Mouse (Mus musculus) heart, embryonic 14.5 days (tissue): ENCODE data around the gene Tpsab1. TPM values are rescaled to one million over a fixed set of nuclear protein-coding genes. Genes with fewer than 3 reads are reported as not detected.

Experiments
- ATAC-seq: fragments of 200-750 bp; cut with Nextera tagmentation; 2 replicates; pipeline ENCODE4 v1.8.0; 2017; ENCODE audit warnings: low read depth, moderate TSS enrichment; ENCODE audit not compliant: insufficient number of reproducible peaks, insufficient read depth, low FRiP score
- H3K27ac ChIP-seq, 2 experiments: fragments of 200-500 bp in 1 of 2; fragments of 300-500 bp in 1 of 2; sonication (generic) in 1 of 2; replicated peaks in 1 of 2; 2 replicates each; pipeline ENCODE4 v1.5.1; 2012 to 2014; ENCODE audit warnings: low read depth in 2 of 2, low read length in 2 of 2, control low read depth in 1 of 2, mild to moderate bottlenecking in 1 of 2, mixed read lengths in 1 of 2; ENCODE audit not compliant: control insufficient read depth in 1 of 2, insufficient read depth in 1 of 2
- H3K27me3 ChIP-seq: fragments of 300-500 bp; sonication (generic); 2 replicates; pipeline ENCODE4 v1.6.1; 2014; ENCODE audit warnings: mild to moderate bottlenecking, low read length, control low read depth; ENCODE audit not compliant: control insufficient read depth, insufficient read depth
- H3K36me3 ChIP-seq: fragments of 300-500 bp; sonication (generic); 2 replicates; pipeline ENCODE4 v1.6.1; 2014; ENCODE audit warnings: mild to moderate bottlenecking, control low read depth, low read length, mixed read lengths; ENCODE audit not compliant: control insufficient read depth, insufficient read depth
- H3K4me1 ChIP-seq, 2 experiments: fragments of 200-500 bp in 1 of 2; fragments of 300-500 bp in 1 of 2; sonication (generic) in 1 of 2; 2 replicates each; pipeline ENCODE4 v1.6.1; 2012 to 2014; ENCODE audit warnings: low read length in 2 of 2, control low read depth in 1 of 2, mixed read lengths in 1 of 2; ENCODE audit not compliant: control insufficient read depth in 2 of 2, insufficient read depth in 2 of 2
- H3K4me2 ChIP-seq: fragments of 300-500 bp; sonication (generic); 2 replicates; pipeline ENCODE4 v1.6.1; 2014; ENCODE audit warnings: mild to moderate bottlenecking, low read length
- H3K4me3 ChIP-seq, 2 experiments: fragments of 200-500 bp in 1 of 2; fragments of 300-500 bp in 1 of 2; sonication (generic) in 1 of 2; 2 replicates each; pipeline ENCODE4 v1.5.1; 2012 to 2014; ENCODE audit warnings: low read length in 2 of 2, mild to moderate bottlenecking in 2 of 2, control low read depth in 1 of 2, low read depth in 1 of 2, moderate library complexity in 1 of 2; ENCODE audit not compliant: control insufficient read depth in 1 of 2, insufficient read depth in 1 of 2
- H3K9ac ChIP-seq: fragments of 300-500 bp; sonication (generic); 2 replicates; pipeline ENCODE4 v1.6.1; 2014; ENCODE audit warnings: mild to moderate bottlenecking, low read length
- H3K9me3 ChIP-seq: fragments of 300-500 bp; sonication (generic); 2 replicates; pipeline ENCODE4 v1.6.1; 2016; ENCODE audit warnings: low read length, control low read depth; ENCODE audit not compliant: control insufficient read depth
- WGBS: fragments of 180-500 bp; shearing (Covaris S2); extraction: QIAGEN DNeasy Blood & Tissue Kit; methylation state at CpG from one replicate; pipeline ENCODE4 v1.1.7; 2014; 5-methylcytosine and 5-hydroxymethylcytosine counted together
- polyA plus RNA-seq: library from polyadenylated mRNA; unstranded; fragments of >200 nt; fragmentation: Nextera tagmentation; extraction: Ambion mirVana; gene quantifications from 2 replicates; pipeline ENCODE4 v1.2.1, GENCODE M21; 2014

The Tpsab1 gene
- 0.18 TPM in 1 of 2 replicates, not detected in the other for polyA plus RNA-seq

DNA sequence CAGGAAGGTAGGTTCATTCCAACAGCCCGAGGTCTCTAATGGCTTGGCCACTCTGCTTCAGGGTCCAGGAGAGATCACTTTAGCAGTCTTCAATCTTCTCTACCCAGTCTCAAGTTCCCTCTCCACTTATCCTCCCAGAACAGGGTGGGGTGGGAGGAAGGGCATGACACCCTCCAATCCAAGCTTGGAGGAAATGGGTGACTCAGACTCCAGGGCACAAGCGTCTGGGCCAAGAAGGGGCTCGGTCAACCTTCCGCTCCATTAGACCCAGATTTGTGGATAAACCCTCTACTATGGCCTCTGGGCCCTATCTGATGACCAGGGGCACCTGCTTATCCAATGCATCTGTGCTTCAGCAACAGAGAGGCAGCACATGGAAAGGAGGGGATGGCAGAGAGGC is at the start of gene Tpsab1:
Gene Tpsab1, minus strand, starts transcription at position 101 of the 400 bp plus-strand sequence.
- H3K27me3 ChIP-seq: no peaks in the 10 kb centered on the region; the same call in 1 of the 2 replicates
- no peaks in the 10 kb centered on the region for H3K9me3 ChIP-seq
- H3K4me2 ChIP-seq: no peak within 1 kb of the TSS
- ATAC-seq: no peak
- H3K36me3 ChIP-seq: no peaks in the 10 kb centered on the region
- 82% methylated on average over 4 of the region's 4 CpGs for WGBS
- H3K4me1 ChIP-seq: no peaks in the 10 kb centered on the region
- H3K27ac ChIP-seq: no peak within 1 kb of the TSS
- no peak within 1 kb of the TSS for H3K9ac ChIP-seq
- no peak within 1 kb of the TSS for H3K4me3 ChIP-seq

DNA sequence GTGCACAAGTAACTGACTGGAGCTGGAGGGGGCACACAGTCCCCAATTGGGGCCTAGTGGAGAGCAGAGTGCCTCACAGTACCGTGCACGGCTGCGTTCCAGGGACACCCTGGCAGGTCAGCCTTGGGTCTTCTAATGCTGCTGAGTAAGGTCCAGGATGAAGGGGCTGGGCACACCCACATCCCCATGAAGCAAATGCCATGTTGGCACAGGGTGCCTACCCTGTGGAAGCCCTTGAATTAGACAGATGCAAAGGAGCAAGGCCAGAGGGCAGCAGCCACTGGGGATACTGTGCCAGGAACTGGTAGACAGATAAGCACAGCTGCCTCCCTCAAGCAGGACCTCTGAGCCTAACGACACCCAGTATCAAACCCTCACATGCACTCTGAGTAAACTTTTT is 49.2 kb upstream of the Tpsab1 start:
- Histone ChIP-seq H3K9me3 (no peaks in the 10 kb centered on the region), H3K27me3 (no peaks in the 10 kb centered on the region), H3K36me3 (peaks cover 73% of the 10 kb centered on the region), H3K9ac (no peak overlapping the region), H3K4me2 (no peak overlapping the region), H3K27ac (no peak overlapping the region), H3K4me3 (no peak overlapping the region), H3K4me1 (peaks cover 7 to 11% of the 10 kb centered on the region in 2 experiments; a peak in 3 of 4 replicates)
- ATAC-seq: no peak
- 72% methylated on average over 4 of the region's 4 CpGs for WGBS

DNA sequence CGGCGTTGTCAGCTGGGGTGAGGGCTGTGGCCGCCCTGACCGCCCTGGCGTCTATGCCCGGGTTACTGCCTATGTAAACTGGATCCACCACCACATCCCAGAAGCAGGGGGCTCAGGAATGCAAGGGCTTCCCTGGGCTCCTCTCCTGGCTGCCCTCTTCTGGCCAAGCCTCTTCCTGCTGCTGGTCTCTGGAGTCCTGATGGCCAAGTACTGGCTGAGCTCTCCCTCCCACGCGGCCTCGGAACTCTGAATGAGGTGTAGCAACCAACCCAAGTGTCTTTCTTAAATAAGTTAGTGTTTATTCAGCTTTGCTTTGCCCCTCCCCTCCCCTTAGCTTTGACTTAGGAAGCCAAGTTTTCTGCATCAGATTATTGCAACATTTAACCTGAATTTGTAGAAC is 28.6 kb upstream of the Tpsab1 start:
- Histone ChIP-seq H3K4me3 (no peak overlapping the region), H3K9me3 (no peaks in the 10 kb centered on the region), H3K4me1 (no peaks in the 10 kb centered on the region), H3K4me2 (no peak overlapping the region), H3K27me3 (no peaks in the 10 kb centered on the region), H3K27ac (no peak overlapping the region), H3K9ac (no peak overlapping the region), H3K36me3 (peaks cover 41% of the 10 kb centered on the region)
- no peak for ATAC-seq
- WGBS: 38% methylated on average over 9 of the region's 9 CpGs

DNA sequence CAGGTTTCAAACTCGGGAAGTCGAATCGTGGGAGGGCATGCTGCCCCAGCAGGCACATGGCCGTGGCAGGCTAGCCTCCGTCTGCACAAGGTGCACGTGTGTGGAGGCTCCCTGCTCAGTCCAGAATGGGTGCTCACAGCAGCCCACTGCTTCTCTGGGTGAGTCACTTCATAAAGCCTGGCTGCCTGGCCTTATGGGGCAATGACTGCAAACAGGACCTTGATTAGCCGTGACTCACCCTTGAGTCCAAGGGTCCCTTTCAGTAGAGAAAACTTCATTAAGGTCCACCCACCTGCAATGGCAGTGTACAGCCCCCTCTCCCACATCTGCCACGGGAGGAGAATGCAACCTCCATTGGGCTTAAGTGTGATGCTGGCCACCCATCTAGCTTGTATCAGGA is 27.1 kb upstream of the Tpsab1 start:
- Histone ChIP-seq H3K4me3 (no peak overlapping the region), H3K36me3 (peaks cover 29% of the 10 kb centered on the region), H3K27ac (no peak overlapping the region), H3K9ac (no peak overlapping the region), H3K27me3 (no peaks in the 10 kb centered on the region), H3K4me1 (no peaks in the 10 kb centered on the region), H3K4me2 (no peak overlapping the region), H3K9me3 (no peaks in the 10 kb centered on the region)
- WGBS: 65% methylated on average over 8 of the region's 8 CpGs
- ATAC-seq: no peak

DNA sequence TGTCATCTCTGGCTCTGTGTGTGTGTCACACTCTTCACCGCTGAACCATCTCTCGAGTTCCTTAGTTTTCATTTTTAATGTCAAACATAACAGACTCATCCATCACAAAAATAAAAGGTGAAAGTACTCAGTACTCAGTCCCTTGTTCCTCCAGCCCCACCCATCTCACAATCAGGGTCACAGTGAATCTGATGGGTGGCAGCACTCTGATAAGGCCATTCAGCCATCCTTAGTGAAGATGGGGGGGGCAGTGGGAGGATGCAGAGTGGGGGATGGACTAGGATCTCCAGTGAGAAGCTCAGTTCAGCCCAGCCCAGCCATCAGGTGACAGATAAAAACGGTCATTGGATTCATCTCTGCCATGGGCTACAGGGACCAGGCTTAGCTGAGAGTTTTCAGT is 23.6 kb upstream of the Tpsab1 start, which contains the start of gene Tpsg1:
Gene Tpsg1, plus strand, starts transcription at position 301 of the 400 bp plus-strand sequence.
- no peak within 1 kb of the TSS for H3K9ac ChIP-seq
- WGBS: 68% methylated on average over 3 of the region's 3 CpGs
- H3K4me2 ChIP-seq: no peak within 1 kb of the TSS
- ATAC-seq: no peak
- H3K4me1 ChIP-seq: no peaks in the 10 kb centered on the region
- H3K27ac ChIP-seq: no peak within 1 kb of the TSS
- H3K4me3 ChIP-seq: no peak within 1 kb of the TSS
- no peaks in the 10 kb centered on the region for H3K36me3 ChIP-seq
- no peaks in the 10 kb centered on the region for H3K9me3 ChIP-seq
- 0 out of 2 replicates have a peak, but pooled peaks cover 4% of the 10 kb centered on the region for H3K27me3 ChIP-seq

DNA sequence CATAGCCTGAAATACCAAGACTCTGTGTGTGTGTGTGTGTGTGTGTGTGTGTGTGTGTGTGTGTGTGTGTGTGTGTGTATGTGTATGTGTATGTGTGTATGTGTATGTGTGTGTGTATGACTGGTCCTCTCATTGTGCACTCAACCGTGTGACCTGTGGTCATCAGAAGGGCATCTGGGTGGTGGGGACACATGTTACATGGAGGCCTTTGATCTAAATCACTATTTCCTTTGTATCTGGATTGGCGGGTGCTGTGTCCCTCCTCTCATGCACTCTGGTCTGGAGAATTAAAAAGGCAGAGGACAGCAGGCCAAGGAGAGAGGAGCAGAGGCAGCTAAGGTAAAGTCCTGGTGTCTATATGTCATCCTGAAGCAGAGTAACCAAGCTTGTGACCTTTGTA is 20.6 kb upstream of the Tpsab1 start, which contains the start of gene Tpsb2:
Gene Tpsb2, plus strand, starts transcription at position 301 of the 400 bp plus-strand sequence.
- no peak within 1 kb of the TSS for H3K4me3 ChIP-seq
- no peak within 1 kb of the TSS for H3K4me2 ChIP-seq
- no peak within 1 kb of the TSS for H3K27ac ChIP-seq
- ATAC-seq: no peak
- no peak within 1 kb of the TSS for H3K9ac ChIP-seq
- no peaks in the 10 kb centered on the region for H3K4me1 ChIP-seq
- H3K27me3 ChIP-seq: 0 out of 2 replicates have a peak, but pooled peaks cover 4% of the 10 kb centered on the region
- no peaks in the 10 kb centered on the region for H3K9me3 ChIP-seq
- WGBS: 71% methylated on average over 2 of the region's 2 CpGs
- no peaks in the 10 kb centered on the region for H3K36me3 ChIP-seq

DNA sequence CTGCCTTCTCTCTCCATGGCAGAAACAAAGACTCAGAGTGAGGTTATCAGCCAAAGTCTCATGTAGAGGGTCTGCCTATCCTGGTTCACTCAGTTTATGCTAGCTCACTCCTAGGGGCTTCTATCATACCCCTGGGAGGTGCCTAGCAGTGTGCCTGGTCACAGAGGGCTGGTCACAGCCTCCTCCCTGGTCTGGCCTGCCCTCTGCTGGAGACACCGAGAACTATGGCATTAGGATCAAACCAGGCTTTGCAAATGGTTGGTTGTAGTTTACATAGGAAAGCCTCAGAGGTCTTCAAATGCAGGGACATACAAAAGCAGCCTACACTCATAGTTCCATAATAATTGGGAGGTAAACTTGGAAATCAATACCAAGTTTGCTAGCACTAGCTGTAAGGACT is 18.4 kb upstream of the Tpsab1 start:
- Histone ChIP-seq H3K27me3 (0 out of 2 replicates have a peak, but pooled peaks cover 4% of the 10 kb centered on the region), H3K4me3 (no peak overlapping the region), H3K9me3 (no peaks in the 10 kb centered on the region), H3K36me3 (no peaks in the 10 kb centered on the region), H3K4me2 (no peak overlapping the region), H3K9ac (no peak overlapping the region), H3K27ac (no peak overlapping the region), H3K4me1 (no peaks in the 10 kb centered on the region)
- 11% methylated on average over 1 of the region's 1 CpGs for WGBS
- no peak for ATAC-seq

DNA sequence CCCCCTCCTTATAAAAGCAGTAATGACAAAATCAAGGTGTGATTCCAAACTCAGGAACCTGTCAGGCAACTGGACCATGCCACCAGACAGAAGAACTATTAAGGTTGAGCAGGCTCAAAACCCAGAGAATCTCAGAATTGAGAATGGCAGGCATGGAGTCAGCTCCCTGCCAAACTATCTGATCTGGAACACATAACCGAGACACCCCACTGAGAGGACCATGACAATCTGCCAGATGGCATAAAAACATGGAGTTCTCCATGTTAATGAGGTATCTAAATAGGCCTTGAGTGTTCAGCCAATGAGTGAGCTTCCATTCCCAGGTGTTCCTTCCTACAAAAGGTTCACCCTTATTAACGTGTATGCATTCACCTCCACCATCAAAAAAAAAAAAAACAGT is 15.9 kb upstream of the Tpsab1 start:
- Histone ChIP-seq H3K4me3 (no peak overlapping the region), H3K4me2 (no peak overlapping the region), H3K27me3 (0 out of 2 replicates have a peak, but pooled peaks cover 4% of the 10 kb centered on the region), H3K4me1 (no peaks in the 10 kb centered on the region), H3K9ac (no peak overlapping the region), H3K27ac (no peak overlapping the region), H3K9me3 (no peaks in the 10 kb centered on the region), H3K36me3 (no peaks in the 10 kb centered on the region)
- no peak for ATAC-seq
- WGBS: 57% methylated on average over 2 of the region's 2 CpGs
